Mouse (Mus musculus) spleen, adult 2 months (tissue): ENCODE data around the gene Bsn.

Source experiments
- CTCF ChIP-seq: fragments of 200-500 bp; IDR thresholded peaks from 2 replicates; pipeline ENCODE4 v1.5.1; 2011; ENCODE audit warnings: mild to moderate bottlenecking, inconsistent platforms; ENCODE audit not compliant: insufficient read depth, insufficient read length, insufficient replicate concordance; ENCODE audit errors: extremely low read depth
- POLR2A ChIP-seq: fragments of 200-500 bp; IDR thresholded peaks from 2 replicates; pipeline ENCODE4 v1.6.1; 2011; ENCODE audit warnings: low read depth, low read length, inconsistent platforms

DNA sequence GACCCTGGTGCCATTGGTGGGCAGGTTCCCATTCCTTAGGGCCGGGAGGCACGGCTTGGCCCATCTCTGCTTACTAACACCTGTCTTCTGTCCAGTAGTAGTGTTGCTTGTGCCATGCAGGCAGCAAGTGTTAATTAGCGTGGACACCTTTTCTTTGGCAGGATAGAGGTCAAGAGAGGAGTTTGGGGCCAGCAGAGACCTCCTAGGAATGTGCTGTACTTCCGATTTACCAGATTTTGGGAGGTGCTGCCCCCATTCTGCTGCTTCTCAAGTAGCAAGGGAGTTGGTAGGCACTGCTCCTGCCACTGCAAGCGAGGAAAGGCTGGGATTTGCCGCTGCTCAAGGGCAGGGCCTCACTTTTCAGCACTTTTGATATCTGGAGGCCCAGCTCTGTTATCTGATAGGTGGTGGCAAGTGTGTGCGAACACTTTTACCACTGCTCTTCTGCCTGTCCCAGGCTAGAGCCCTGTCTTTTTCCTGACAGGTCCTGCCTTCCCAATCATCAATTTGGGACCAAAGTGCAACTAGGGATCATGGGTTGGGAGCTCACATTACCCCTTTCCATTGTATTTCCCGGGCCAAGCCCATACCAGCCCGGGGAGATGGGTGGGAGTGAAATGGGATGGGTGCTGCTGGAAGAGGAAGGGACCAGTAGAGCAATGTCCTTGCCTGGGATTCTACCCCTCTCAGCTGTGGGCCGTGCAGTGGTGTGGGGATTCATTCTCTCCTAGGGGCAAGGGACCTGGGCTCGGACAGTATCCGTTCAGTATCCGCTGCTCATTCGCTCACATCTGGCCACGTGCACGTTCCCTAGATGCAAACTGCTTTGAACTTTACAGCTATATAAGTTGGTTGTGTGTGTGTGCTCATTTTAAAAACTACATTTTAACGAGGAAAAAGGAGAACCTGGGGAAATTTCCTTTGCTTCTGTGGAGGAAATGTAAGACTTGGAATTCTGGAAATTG lies 142.3 kb downstream of the Bsn start:
- TF ChIP-seq CTCF (no peak), POLR2A (no peak)
